Comparison of ENCODE assay signal across 27 mouse cellular contexts in the genomic region with DNA sequence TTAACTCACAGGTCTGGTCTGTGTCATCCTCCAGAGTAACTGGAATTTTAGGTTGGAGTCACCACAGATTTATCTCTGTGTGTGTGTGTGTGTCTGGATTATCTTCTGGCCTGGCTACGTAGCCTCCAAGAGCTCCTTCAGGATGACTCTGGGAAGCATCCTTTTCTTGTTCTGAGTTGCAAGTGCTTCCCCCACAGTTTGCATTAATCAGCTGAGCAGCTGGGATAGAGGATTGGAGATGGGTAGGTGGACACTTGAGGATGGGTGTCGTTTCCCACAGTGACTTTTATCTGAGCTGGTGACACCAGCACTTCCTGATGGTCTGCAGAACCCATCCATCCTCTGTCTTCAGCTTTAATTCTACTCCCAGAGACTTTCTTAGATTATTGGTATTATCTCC. TPM values are rescaled to one million over a fixed set of nuclear protein-coding genes. Genes with fewer than 3 reads are reported as not detected.
"Had no signal": no experiment of that assay in that cellular context is flagged by ENCODE, and none has a peak within 500 bp of the region (broad histone marks: within the 10 kb centered on the region; RNA-seq: fewer than 3 reads in every experiment).

No protein-coding gene starts in this region.

- H3K27me3 ChIP-seq: liver, embryonic 13.5 days; midbrain, embryonic 12.5 days; neural tube, embryonic 13.5 days; stomach, embryonic 15.5 days had no signal

- H3K4me3 ChIP-seq: layer of hippocampus, adult 2 months; liver, embryonic 13.5 days; midbrain, embryonic 12.5 days; myocyte; neural tube, embryonic 13.5 days; stomach, embryonic 15.5 days had no signal

- H3K9ac ChIP-seq: liver, embryonic 13.5 days; midbrain, embryonic 12.5 days; neural tube, embryonic 13.5 days; stomach, embryonic 15.5 days had no signal

- DNase-seq: kidney, adult 2 months; kidney, postnatal 25 days; layer of hippocampus, adult 9-11 months; liver, embryonic 13.5 days; lung, adult 2 months; lung, postnatal 14 days; lung, postnatal 4 days; retina, postnatal 1 day; spleen, adult 18-20 months; thymus, postnatal 25 days had no signal

- H3K4me2 ChIP-seq: liver, embryonic 13.5 days; midbrain, embryonic 12.5 days; neural tube, embryonic 13.5 days; stomach, embryonic 15.5 days had no signal

- ATAC-seq: intestine, postnatal 0 days; midbrain, embryonic 16.5 days had no signal

- H3K9me3 ChIP-seq: liver, embryonic 13.5 days; midbrain, embryonic 12.5 days; neural tube, embryonic 13.5 days; stomach, embryonic 15.5 days had no signal

- H3K36me3 ChIP-seq: stomach, embryonic 15.5 days had no signal

- H3K4me1 ChIP-seq: midbrain, embryonic 12.5 days; neural tube, embryonic 13.5 days; stomach, embryonic 15.5 days had no signal

- H3K27ac ChIP-seq: kidney, postnatal 0 days; liver, embryonic 13.5 days; midbrain, embryonic 12.5 days; neural tube, embryonic 13.5 days; stomach, embryonic 15.5 days had no signal

RNA-seq across cellular contexts. Expression of gene Htr5b, which starts 18.6 kb away (rescaled TPM):
- total RNA-seq: liver, adult 2 months; megakaryocyte progenitor cell, adult 5-6 weeks; megakaryocyte-erythroid progenitor cell, adult 5-6 weeks; monocyte, adult 5-6 weeks; neutrophil, adult 5-6 weeks had no signal
- polyA plus RNA-seq: intestine, embryonic 14.5 days; intestine, postnatal 0 days; kidney, adult 2 months; large intestine, adult 2 months; liver, adult 2 months; liver, embryonic 13.5 days; liver, embryonic 16.5 days; lung, adult 2 months; lung, embryonic 16.5 days; myocyte had no signal
